Mouse (Mus musculus) heart, embryonic 16.5 days (tissue): ENCODE results near the gene Rnf123. TPM values are rescaled to one million over a fixed set of nuclear protein-coding genes. Genes with fewer than 3 reads are reported as not detected.
"Not testable (repeated sequence)": the region's sequence is repeated elsewhere in the genome, so short reads cannot be mapped to it uniquely, and the experiment has no call there.

ENCODE experiments used
- ATAC-seq: fragments of 200-750 bp; cut with Nextera tagmentation; replicated peaks from 2 replicates; pipeline ENCODE4 v1.8.0; 2017; ENCODE audit warnings: moderate number of reproducible peaks; ENCODE audit not compliant: insufficient read depth, low FRiP score; ENCODE audit errors: extremely low read depth
- H3K27ac ChIP-seq: fragments of 300-500 bp; sonication (generic); 2 replicates; pipeline ENCODE4 v1.5.1; 2014; ENCODE audit warnings: mild to moderate bottlenecking, low read length, control low read depth, moderate library complexity
- H3K27me3 ChIP-seq: fragments of 300-500 bp; sonication (generic); 2 replicates; pipeline ENCODE4 v1.6.1; 2014; ENCODE audit warnings: low read length, mixed read lengths; ENCODE audit not compliant: control insufficient read depth, insufficient read depth
- H3K36me3 ChIP-seq: fragments of 300-500 bp; sonication (generic); 2 replicates; pipeline ENCODE4 v1.6.1; 2014; ENCODE audit not compliant: control insufficient read depth, insufficient read depth
- H3K4me1 ChIP-seq: fragments of 300-500 bp; sonication (generic); 2 replicates; pipeline ENCODE4 v1.6.1; 2014; ENCODE audit warnings: low read length, mixed read lengths; ENCODE audit not compliant: control insufficient read depth, insufficient read depth
- H3K4me2 ChIP-seq: fragments of 300-500 bp; sonication (generic); 2 replicates; pipeline ENCODE4 v1.6.1; 2014; ENCODE audit warnings: low read depth, mild to moderate bottlenecking, control low read depth, low read length
- H3K4me3 ChIP-seq: fragments of 300-500 bp; sonication (generic); 2 replicates; pipeline ENCODE4 v1.5.1; 2014; ENCODE audit warnings: mild to moderate bottlenecking, control low read depth, low read length
- H3K9ac ChIP-seq: fragments of 300-500 bp; sonication (generic); 2 replicates; pipeline ENCODE4 v1.6.1; 2014; ENCODE audit warnings: low read length, control low read depth
- H3K9me3 ChIP-seq: fragments of 300-500 bp; sonication (generic); replicated peaks from 2 replicates; pipeline ENCODE4 v1.6.1; 2016; ENCODE audit warnings: low read length; ENCODE audit not compliant: control insufficient read depth
- WGBS: fragments of 180-500 bp; shearing (Covaris S2); extraction: QIAGEN DNeasy Blood & Tissue Kit; methylation state at CpG from one replicate; pipeline ENCODE4 v1.1.7; 2014; 5-methylcytosine and 5-hydroxymethylcytosine counted together
- microRNA-seq: library from miRNA; unstranded; fragments of <30 nt; microRNA quantifications from one replicate; pipeline ENCODE4, GENCODE M21; 2017
- polyA plus RNA-seq: library from polyadenylated mRNA; unstranded; fragments of >200 nt; fragmentation: Nextera tagmentation; extraction: Ambion mirVana; gene quantifications from 2 replicates; pipeline ENCODE4 v1.2.1, GENCODE M21; 2015

Gene Rnf123
- polyA plus RNA-seq, 1 experiment from 2014 or later: 31.3 TPM

DNA sequence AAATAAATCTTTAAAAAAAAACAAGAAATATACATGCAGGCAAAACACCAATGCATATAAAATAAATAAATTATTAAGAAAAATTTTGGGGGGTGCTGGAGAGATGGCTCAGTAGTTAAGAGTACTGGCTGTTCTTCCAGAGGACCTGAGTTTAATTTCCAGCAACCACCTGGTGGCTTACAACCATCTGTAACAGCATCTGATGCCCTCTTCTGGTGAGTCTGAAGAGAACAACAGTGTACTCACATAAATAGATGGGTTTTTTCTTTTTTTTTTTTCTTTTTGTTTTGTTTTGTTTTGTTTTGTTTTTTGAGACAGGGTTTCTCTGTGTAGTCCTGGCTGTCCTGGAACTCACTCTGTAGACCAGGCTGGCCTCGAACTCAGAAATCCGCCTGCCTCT is 69.6 kb downstream of the Rnf123 start:
- H3K36me3 ChIP-seq, ATAC-seq, H3K27ac ChIP-seq, H3K27me3 ChIP-seq, H3K9ac ChIP-seq, H3K4me2 ChIP-seq, H3K4me3 ChIP-seq, H3K4me1 ChIP-seq, H3K9me3 ChIP-seq: not testable (repeated sequence)
- 91% methylated on average over 2 of the region's 2 CpGs for WGBS

DNA sequence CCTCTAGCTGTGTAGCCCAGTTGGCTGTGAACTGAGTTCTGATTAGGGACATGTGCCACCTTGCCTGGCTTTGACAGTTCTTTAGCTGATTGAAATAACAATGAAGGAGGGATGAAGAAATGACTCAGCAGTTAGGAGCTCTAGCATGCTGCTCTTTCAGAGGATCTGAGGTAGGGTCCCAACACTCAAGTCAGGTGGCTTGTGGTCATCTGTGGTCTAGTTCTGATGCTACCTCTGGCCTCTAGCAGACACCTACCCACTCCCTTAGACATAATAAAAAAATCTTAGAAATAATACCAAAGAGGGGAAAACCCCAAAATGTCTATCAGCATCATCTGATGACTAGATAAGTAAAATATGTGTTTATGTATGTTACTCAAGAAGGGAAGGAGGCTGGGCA is 72.8 kb downstream of the Rnf123 start:
- Histone ChIP-seq H3K4me3 (no peak overlapping the region), H3K4me2 (no peak overlapping the region), H3K4me1 (peaks cover 8% of the 10 kb centered on the region), H3K9me3 (no peaks in the 10 kb centered on the region), H3K9ac (no peak overlapping the region), H3K27ac (no peak overlapping the region), H3K36me3 (no peaks in the 10 kb centered on the region; the same call in 1 of the 2 replicates), H3K27me3 (no peaks in the 10 kb centered on the region)
- no peak for ATAC-seq

DNA sequence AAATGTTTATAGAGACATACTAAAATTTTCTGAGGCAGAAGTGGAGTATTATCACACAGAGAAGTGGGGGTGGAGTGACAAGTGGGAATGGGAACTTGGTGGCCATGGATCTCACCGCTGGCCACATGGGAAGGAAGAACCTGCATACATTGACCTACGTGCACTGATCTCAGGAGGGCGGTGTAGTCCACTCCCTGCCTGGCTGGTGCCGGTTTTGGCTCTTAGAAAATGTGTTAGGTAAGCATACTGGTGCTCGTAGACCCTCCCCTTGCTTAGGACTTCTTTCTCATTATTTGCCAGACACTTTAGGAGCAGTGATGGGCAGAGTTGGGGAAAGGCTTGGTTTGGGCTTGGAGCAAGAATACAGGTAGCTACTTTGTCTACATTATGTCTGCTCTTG is 75.1 kb downstream of the Rnf123 start:
- ATAC-seq: no peak

DNA sequence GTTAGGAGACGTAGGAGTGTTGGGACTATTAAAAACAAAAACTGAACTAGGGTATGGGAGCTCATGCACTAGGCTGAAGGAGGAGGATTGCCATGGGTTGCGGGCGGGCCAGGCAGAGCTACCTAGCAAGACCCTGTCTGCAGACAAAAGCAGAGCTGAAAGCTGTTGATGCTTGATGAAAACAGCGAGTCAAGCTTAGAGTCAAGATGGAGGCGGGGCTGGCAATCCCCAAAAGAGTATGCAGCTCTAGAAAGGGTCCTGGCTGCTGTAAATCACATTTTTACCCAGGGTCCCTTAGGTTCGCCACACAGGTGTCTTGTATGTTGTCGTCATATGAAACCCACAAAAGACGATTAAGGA is 79.6 kb downstream of the Rnf123 start:
- 19% methylated on average over 8 of the region's 8 CpGs for WGBS
- H3K4me3 ChIP-seq: peak overlapping the region; percentile 86
- peaks cover 20% of the 10 kb centered on the region for H3K4me1 ChIP-seq
- peak overlapping the region; percentile 98 for H3K9ac ChIP-seq
- H3K27ac ChIP-seq: peak overlapping the region; percentile 96
- no peak for ATAC-seq
- no peaks in the 10 kb centered on the region; the same call in 1 of the 2 replicates for H3K36me3 ChIP-seq
- no peaks in the 10 kb centered on the region for H3K9me3 ChIP-seq
- no peaks in the 10 kb centered on the region for H3K27me3 ChIP-seq
- H3K4me2 ChIP-seq: peak overlapping the region; percentile 80

More for the DNA sequence above, 75.1 kb downstream of the Rnf123 start:
- H3K36me3 ChIP-seq: no peaks in the 10 kb centered on the region; the same call in none of the 2 replicates
- no peak overlapping the region for H3K4me3 ChIP-seq
- H3K9me3 ChIP-seq: no peaks in the 10 kb centered on the region
- H3K4me1 ChIP-seq: peaks cover 21% of the 10 kb centered on the region
- H3K27me3 ChIP-seq: no peaks in the 10 kb centered on the region
- 88% methylated on average over 5 of the region's 5 CpGs for WGBS
- H3K4me2 ChIP-seq: no peak overlapping the region
- H3K27ac ChIP-seq: no peak overlapping the region
- H3K9ac ChIP-seq: no peak overlapping the region

DNA sequence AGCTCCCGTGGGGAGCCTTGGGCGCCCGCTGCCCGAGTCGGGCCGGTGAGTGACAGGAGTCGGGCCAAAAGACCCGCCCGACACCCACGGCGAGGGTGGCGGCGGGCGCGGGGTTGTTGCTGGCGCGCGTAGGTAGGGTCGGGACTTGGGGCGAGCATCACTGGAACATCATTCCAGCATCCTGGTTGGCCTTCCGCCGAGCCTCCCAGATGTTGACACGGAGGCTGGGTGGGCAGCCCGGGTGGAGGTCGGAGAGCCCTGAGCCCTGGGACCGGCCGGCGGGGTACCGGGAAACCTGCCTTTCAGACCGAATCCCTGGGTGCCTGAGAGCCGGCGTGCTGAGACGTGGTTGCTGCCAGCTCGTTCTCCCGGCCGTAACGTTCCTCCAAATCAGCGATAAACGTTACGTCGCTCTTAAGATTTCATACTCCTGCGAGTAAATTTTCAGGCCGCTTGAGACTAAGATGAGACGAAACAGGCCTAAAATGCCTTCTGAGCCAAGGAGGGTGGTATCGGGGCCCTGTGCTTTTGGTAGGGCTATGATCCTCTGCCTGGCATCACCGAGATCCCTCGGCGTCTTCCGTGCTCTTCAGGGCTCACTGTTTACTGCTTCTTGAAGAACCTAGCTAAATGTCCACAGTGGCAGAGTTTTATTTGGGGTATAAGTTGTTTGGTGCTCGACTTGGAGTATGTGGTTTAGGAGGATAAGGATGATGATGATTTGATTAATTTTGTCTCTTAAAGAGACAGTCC is 80.2 kb downstream of the Rnf123 start:
- H3K4me1 ChIP-seq: peaks cover 20% of the 10 kb centered on the region
- peak; percentile 56 for ATAC-seq
- H3K36me3 ChIP-seq: no peaks in the 10 kb centered on the region; the same call in 1 of the 2 replicates
- WGBS: under 1% methylated on average over 46 of the region's 50 CpGs
- no peaks in the 10 kb centered on the region for H3K27me3 ChIP-seq
- peak overlapping the region; percentile 86 for H3K4me3 ChIP-seq
- H3K9ac ChIP-seq: peak overlapping the region; percentile 98
- H3K9me3 ChIP-seq: no peaks in the 10 kb centered on the region
- H3K27ac ChIP-seq: peak overlapping the region; percentile 96
- H3K4me2 ChIP-seq: peak overlapping the region; percentile 80

DNA sequence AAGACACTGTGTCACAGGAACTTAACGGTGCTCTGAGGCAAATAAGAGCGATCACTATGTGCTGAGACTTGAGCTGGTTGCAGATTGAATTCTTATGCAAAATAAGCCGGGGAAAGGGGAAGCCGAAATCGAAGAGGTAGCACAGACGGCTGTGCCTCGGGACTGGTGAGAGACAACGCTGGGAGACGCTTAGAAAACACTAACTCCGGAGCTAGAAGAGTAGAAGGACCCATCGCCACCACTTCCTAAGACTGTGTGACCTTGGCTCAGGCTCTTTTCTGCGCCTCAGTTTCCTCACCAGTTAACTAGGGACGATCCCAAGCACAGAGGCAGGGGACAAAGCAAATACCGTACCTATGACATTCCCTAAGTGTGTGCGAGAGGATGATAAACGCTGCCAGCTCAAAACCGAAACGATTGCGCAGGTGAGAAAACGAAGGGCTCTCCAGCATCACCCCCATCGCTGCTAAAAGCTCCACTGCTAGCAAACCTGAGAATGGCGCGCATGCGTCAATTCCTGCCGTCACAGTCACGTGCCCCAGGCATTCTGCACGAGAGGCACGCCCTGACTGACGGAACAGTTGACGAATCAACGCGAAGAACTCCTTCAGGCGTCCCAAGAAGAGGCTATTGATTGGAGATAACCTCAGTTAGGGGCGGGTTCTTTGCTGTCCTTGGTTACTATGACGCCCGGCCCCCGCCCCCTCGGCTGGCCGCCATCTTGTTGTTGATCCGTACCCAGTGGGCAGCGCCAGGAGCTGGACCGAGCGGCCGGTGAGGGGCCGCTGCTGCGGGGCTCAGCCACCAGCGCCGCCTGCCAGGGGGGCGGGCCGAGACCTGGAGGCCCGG is 81.0 kb downstream of the Rnf123 start, which contains the start of gene Ip6k1:
Gene Ip6k1 (plus strand): TSS at position 580 of the 849 bp plus-strand sequence.
- WGBS: under 1% methylated on average over 51 of the region's 51 CpGs
- H3K4me2 ChIP-seq: peak within 1 kb of the TSS; percentile 94
- no peaks in the 10 kb centered on the region for H3K27me3 ChIP-seq
- H3K27ac ChIP-seq: peak within 1 kb of the TSS; percentile 96
- peak within 1 kb of the TSS; percentile 98 for H3K9ac ChIP-seq
- peak; percentile 99 for ATAC-seq
- peaks cover 20% of the 10 kb centered on the region for H3K4me1 ChIP-seq
- no peaks in the 10 kb centered on the region for H3K9me3 ChIP-seq
- H3K36me3 ChIP-seq: no peaks in the 10 kb centered on the region; the same call in 1 of the 2 replicates
- peak within 1 kb of the TSS; percentile 86 for H3K4me3 ChIP-seq

Small RNAs within 50 kb of the gene (microRNA-seq; reads per million reads assigned to microRNA genes)
- gene Gm47303 (not detected), gene Mir7088 (not detected)

Other genes with a start within 250 kb of the Rnf123 start
- 48.3 and 48.8 TPM in 2 replicates for gene Rbm6, start 210.1 kb downstream of the Rnf123 start, polyA plus RNA-seq
- gene Mon1a, start 195.2 kb downstream of the Rnf123 start, polyA plus RNA-seq: 11.0 and 13.1 TPM in 2 replicates
- 2.4 and 2.8 TPM in 2 replicates for gene Mst1r, start 176.5 kb downstream of the Rnf123 start, polyA plus RNA-seq
- gene Actl11, start 154.9 kb downstream of the Rnf123 start, polyA plus RNA-seq: not detected in 2 replicates
- 0.77 and 2.3 TPM in 2 replicates for gene Camkv, start 147.7 kb downstream of the Rnf123 start, polyA plus RNA-seq
- gene Traip, start 133.2 kb downstream of the Rnf123 start, polyA plus RNA-seq: 11.8 and 12.7 TPM in 2 replicates
- gene Uba7, start 107.8 kb downstream of the Rnf123 start, polyA plus RNA-seq: 24.1 and 24.2 TPM in 2 replicates
- gene Gm20661, start 100.3 kb downstream of the Rnf123 start, polyA plus RNA-seq: 2.6 and 3.0 TPM in 2 replicates
- 40.9 and 44.0 TPM in 2 replicates for gene Inka1, start 97.5 kb downstream of the Rnf123 start, polyA plus RNA-seq
- gene Cdhr4, start 90.8 kb downstream of the Rnf123 start, polyA plus RNA-seq: 4.6 TPM in 2 replicates
- 0.36 and 0.76 TPM in 2 replicates for gene Gm20662, start 87.0 kb downstream of the Rnf123 start, polyA plus RNA-seq
- 38.8 and 43.9 TPM in 2 replicates for gene Ip6k1, start 80.8 kb downstream of the Rnf123 start, polyA plus RNA-seq
- 21.6 and 26.0 TPM in 2 replicates for gene Gmppb, start 34.1 kb downstream of the Rnf123 start, polyA plus RNA-seq
- 1.9 and 2.4 TPM in 2 replicates for gene Amigo3, start 30.2 kb downstream of the Rnf123 start, polyA plus RNA-seq
- gene Mst1, start 2.9 kb downstream of the Rnf123 start, polyA plus RNA-seq: 0.44 and 0.53 TPM in 2 replicates
- 54.5 and 57.0 TPM in 2 replicates for gene Apeh, start 11.3 kb upstream of the Rnf123 start, polyA plus RNA-seq
- 0.34 and 0.81 TPM in 2 replicates for gene Bsn, start 107.0 kb upstream of the Rnf123 start, polyA plus RNA-seq
- gene Dag1, start 180.6 kb upstream of the Rnf123 start, polyA plus RNA-seq: 136 and 145 TPM in 2 replicates
- gene Nicn1, start 207.1 kb upstream of the Rnf123 start, polyA plus RNA-seq: 23.7 and 26.9 TPM in 2 replicates
- gene Amt, start 213.5 kb upstream of the Rnf123 start, polyA plus RNA-seq: 8.1 and 8.7 TPM in 2 replicates
- 372 and 444 TPM in 2 replicates for gene Rhoa, start 222.8 kb upstream of the Rnf123 start, polyA plus RNA-seq
- gene Tcta, start 222.8 kb upstream of the Rnf123 start, polyA plus RNA-seq: 32.5 and 34.2 TPM in 2 replicates